12 mouse cellular contexts compared by ENCODE assay signal in the genomic region with DNA sequence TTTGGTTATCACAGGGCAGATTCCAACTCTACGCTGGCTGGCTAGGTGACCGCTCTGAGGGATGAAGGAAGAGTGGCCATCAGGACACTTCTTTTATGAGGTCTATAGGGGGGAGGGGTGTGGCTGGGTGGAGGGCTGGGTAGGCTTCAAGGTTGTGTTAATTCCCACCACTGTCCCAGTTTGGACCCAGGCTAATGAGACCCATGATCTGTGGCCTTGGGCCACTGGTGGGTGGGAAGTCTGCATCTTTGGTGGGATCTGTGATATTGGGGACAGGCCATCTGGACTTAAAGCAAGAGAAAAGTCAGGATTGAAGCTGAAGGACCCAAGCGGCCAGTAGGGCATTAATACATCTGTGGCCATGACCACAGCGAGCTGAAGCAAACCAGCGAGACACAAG. TPM values are rescaled to one million over a fixed set of nuclear protein-coding genes. Genes with fewer than 3 reads are reported as not detected.
DNase-seq lines count a peak whose midpoint lies in the region.
"Had no signal": no experiment of that assay in that cellular context is flagged by ENCODE, and none has a peak within 500 bp of the region (broad histone marks: within the 10 kb centered on the region; RNA-seq: fewer than 3 reads in every experiment).

No protein-coding gene starts in this region.

- DNase-seq in cerebellum, adult 11-12 months: peak; percentile 60
- DNase-seq in cerebellum, postnatal 4 days (ENCODE audit: low spot score in 2 of 2): no peak
- peak; percentile 65 for DNase-seq in cerebellum, adult 9-11 months
- DNase-seq in cerebellum, postnatal 36 days: no peak
- DNase-seq in heart, adult 11 months: peak; percentile 83
- no peak for DNase-seq in heart, postnatal 4 days
- DNase-seq: adrenal gland, adult 8-10 months; adrenal gland, postnatal 14 days; adrenal gland, postnatal 36 days; B cell, adult 2 months; cerebellum, adult 18-20 months; forebrain, postnatal 0 days had no signal

RNA-seq across cellular contexts. Expression of a gene that starts 34.0 kb away (rescaled TPM):
- 1 to 10 TPM; 1.7 to 1.8 TPM for total RNA-seq in heart, postnatal 4 days (2021)

Comparison
In these comparisons a context has a peak if more than half of its experiments do, and no peak if none do; other contexts are left out.
1. DNase-seq: peak in cerebellum, adult 11-12 months (single experiment), cerebellum, adult 9-11 months (single experiment) and heart, adult 11 months (single experiment); none in cerebellum, postnatal 4 days (0 of 2), cerebellum, postnatal 36 days (0 of 2) and heart, postnatal 4 days (single experiment).